Mouse (Mus musculus) heart, adult 2 months (tissue): ENCODE results near the gene Tns3.

Experiments
- CTCF ChIP-seq: fragments of 200-600 bp; IDR thresholded peaks from 2 replicates; pipeline ENCODE4 v1.8.1; 2022; ENCODE audit warnings: antibody characterized with exemption, mild to moderate bottlenecking, moderate library complexity
- EP300 ChIP-seq: fragments of 200-500 bp; IDR thresholded peaks from 2 replicates; pipeline ENCODE4 v1.6.1; 2011; ENCODE audit warnings: low read depth, low read length, control low read depth; ENCODE audit not compliant: insufficient read depth
- POLR2A ChIP-seq: fragments of 200-500 bp; IDR thresholded peaks from 2 replicates; pipeline ENCODE4 v1.6.1; 2011; ENCODE audit warnings: mild to moderate bottlenecking, low read depth, low read length, control low read depth; ENCODE audit not compliant: insufficient read depth

DNA sequence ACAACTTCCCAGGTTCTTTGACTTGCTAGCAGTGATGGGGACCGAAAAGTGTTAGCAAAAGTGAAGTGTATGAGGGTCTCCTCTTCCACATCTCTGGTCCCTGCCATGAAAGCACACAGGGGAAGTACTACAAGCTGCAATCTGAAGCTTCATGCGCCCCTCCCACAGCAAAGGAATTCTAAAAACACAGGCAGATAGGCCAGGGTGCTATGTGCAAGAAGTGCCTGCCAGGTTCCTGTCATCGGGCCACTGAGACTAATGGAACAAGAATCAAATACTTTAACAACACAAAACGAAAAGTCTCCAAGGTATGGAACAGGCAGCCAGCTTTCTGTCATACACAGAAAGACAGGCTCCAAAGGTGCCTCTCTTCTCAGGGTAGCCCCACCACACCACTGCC is 177.8 kb downstream of the Tns3 start:
- TF ChIP-seq POLR2A, result no peak
- TF ChIP-seq CTCF, result no peak
- no peak for TF ChIP-seq EP300
